Mouse (Mus musculus): ENCODE measurements at regions not wholly inside any gene's neighbourhood (a gene's known extent, or its start where the extent isn't known, plus 50 kb on each side); places are given as distances from the start of the nearest gene placed in this dataset.

DNA sequence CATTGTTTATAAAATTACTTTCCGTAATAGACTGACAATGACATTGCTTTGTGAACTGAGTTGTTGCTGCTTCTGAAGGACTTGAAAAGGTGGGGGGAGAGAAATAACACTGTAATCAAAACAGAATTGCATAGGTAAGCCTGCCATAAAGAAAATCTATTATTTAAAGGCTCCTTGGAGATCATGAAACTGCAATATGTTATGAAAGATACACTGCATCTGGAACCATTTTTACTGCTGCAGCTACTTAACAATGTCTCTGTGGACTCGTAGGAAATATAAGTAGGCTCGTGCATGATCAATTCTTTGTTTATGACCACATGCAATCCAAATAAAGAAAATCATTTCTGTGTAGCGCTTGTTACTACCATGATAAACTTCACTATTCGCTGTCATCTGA is 145.0 kb upstream of the Syt1 start:
- no peak for DNase-seq

DNA sequence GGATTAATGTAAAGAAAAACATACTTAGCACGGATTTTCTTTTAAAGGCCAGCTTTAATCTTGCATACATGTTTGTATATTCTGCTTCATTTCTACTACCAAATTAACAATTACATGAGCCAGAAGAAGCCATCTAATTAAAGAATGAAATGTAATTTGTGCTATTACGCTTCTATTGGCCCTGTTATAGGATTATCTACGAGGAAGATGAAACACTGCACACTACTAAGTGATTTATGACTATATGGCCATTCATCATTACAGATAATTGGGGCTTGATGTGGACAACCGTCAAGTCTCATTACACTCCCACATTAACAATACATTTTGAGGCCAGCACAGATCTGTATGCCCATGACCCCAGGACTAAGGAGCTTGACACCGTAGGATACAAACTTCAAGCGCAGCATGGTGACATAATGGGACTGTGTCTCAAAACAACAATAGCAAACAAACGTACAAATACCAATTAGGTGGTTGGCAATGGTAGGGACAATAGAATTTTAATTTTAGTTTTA is 129.7 kb upstream of the Syt1 start:
- DNase-seq: no peak

DNA sequence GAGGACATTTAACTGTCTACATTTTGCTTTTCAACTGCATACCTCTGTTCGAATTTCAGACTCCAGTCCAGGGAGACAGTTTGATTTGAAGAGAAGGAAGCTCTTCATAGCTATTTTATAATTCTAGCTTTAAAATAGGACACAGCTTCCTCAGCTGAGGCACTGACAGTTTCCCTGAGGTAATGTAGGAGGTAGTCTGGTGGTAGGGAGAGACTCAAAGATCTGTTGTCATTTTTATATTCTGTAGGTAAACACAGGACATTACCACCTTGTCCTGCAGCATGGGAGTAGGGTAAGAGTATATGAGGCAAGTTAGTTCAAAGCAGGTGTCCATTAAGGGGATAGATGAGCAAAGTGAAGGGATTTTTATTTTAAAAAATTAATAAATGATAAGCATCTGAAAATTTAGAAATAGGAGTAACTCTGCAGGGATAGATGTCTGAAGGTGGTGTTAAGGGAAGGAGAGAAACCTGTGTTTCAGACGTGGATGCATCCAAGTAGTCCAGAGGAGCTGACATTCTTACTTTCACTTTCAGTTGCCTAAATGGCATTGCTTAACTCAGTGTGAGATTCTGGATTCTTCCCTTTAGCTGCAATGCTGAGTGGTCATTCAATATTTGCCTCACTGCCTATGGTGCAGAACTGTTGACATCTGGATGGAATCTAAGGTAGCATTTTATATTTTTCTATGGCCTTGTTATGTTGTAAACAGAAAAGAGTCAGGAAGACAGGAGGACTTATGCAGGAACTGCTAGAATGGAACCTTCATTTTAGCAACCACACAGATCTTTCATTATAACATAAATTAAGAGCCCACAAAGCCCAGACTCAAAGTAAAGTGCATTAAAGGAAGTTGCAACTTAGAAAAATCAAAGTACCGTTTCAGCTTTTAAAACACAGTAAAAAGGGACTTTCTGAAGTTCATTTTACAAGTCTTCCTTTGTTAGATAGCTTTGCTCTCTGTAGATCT is 126.3 kb upstream of the Syt1 start:
- DNase-seq: no peak

DNA sequence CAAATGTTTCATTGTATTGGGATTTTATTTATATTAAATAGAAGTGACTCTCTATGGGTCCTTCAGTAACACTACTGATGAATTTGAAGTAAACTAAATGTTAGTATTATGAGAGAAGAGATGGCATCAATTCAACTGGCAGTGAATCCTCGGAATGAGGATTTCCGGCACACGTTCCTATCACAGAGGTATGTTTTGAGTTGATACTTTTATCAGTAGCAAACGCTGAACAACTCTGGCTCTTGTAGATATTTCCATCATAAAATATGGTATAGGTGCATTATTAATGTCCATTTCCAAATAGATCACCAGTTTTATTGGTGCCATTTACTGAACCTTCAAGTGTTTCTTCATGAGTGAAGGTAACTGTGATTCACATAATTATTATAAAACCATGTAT is 123.7 kb upstream of the Syt1 start:
- DNase-seq: no peak

DNA sequence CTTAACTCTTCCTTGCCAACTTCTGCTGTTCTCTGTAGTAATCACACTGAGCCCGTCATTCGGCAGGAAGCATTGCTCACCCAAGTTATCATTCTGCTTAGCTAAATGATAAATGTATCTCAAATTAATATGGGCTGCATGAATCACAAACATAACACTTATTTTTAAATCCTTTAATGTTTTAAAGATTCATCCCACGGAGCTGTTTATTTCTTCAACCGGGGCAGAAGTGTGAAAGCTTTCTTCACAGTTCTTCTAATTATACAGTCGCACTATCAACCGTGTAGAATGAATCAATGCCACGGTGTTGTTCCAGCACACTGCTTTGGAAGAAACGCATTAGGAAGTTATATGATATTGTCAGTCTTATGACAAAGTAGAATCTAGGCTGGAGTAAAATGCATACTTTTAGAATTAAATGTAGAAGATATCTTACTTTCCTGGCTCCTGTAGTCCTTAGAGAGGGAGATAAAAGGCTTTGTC is 121.3 kb upstream of the Syt1 start:
- DNase-seq: no peak

DNA sequence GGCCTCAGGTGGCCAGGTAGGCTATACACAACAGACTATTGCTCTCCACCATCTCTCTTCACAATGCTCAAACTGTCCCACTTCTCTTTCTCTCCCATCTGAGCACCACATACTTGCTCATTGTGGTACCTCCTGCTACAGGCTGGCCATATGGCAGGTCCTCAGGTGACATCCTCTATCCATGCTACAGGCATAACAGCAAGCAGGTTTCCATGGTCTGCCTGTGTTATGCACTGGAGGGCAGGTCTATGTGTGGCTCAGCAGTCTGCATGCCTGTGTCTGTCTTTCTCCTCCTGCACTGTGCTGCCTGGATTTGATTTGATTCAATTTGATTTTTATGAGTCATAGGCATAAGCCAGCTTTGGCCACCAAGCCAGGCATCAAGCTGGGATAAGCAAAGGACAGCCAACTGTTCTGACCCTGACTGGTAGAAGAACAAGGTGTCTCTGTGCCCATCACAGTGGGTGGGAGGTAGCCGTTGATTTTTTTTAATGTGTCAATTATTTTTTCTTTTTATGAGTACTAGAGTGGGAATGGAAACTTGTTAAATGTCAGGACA is 118.8 kb upstream of the Syt1 start:
- DNase-seq: peak; percentile 84 to 92

DNA sequence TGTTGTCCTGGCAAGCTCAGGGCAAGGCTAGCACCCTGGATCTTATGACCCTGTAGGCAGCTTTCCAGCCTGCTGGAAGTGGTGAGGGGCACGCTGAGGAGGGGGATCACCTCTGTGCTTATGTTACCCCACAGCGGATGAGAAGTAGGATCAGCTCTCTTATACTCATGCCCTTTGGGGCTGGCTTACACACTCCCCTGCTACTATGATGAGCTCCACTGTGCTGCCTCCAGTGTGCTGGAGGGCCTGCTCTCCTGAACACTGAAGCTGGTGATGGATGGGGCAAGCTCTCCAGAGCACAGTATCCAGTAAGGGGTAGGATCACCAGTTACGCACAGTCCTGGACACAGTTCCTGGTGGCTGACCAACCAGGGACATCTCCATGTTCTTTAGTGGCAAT is 118.3 kb upstream of the Syt1 start:
- peak in 1 of 2 experiments; percentile 5 for DNase-seq

DNA sequence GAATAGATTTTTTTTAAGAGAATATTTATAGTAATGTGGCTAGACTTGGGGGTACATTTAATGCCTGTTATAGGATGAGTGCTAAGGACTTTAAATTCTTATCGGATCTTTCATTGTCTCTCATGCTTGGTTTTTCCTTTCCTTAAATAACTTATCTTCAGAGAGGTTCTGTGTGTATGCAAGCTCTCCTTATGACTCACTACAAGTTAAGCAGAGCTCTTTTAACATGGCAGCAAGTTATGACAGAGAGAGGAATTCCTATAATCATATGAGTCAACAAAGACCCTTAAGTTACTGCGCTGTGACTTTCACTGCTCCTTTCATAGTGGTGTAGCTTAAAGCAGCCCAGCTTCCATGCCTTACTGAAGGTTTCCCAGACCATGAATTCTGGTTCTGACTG is 115.9 kb upstream of the Syt1 start:
- no peak for DNase-seq

DNA sequence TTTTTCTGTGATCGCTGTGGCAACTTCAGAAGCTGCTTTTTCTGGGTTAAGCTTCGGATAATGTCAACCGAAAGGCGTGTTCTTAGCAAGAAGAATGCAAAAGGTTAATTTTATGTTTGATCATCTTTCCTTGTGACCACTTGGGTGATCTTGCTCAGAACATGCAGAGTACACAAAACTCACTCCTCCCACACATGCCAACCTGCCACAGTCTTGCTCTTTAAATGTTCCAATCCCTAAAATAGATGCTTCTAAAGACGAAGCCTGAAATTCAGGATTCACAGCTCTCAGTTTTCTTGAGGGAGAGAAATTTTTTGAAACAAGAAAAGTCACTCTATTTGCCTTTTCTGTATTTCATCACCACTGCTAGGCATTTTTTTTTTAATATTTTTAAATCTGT is 106.4 kb upstream of the Syt1 start:
- no peak for DNase-seq

DNA sequence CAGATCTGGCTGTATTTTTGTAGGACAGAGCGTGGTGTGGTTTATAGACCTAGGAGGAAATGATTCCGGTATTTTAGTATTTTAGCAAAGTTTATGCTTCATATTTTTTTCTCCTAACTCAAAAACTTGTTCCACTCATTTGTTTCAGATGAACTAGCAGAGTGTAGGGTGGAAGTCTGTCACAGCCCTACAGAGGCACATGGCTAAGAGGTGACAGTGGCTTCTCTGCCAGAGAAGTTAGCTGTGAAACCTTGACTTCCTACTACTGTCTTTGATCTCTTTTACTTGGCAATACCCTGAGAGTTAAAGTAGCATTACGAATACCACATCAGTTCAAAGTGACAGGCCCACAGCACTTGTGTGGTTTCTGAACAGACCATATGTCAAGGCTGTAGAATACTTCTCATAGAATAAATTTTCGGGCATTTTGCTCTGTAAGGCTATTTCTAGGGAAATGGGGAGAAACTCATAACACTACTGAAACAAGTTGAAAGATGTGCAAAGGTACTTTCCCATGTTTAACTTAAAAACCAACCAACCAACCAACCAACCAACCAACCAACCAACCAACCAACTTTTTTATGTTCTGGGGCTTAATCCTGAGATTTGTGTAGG is 104.3 kb upstream of the Syt1 start:
- DNase-seq: no peak

DNA sequence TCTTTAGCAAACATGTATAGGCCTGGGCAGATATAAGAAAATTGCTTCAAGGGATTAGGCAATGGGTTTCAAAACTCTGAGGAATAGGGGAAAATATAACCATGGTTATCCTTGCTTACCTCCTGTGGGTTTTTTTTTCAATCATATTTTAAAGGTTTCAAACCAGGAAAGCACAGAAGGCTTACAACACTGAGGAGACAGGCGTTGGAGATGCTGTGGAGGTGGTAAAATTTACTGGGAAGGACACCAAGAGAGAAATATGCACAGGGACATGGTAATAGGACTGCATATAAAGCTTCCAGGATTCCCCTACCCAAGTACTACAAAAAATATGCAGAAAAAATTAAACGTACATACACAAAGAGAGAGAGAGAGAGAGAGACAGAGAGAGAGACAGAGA is 95.0 kb upstream of the Syt1 start:
- DNase-seq: no peak

DNA sequence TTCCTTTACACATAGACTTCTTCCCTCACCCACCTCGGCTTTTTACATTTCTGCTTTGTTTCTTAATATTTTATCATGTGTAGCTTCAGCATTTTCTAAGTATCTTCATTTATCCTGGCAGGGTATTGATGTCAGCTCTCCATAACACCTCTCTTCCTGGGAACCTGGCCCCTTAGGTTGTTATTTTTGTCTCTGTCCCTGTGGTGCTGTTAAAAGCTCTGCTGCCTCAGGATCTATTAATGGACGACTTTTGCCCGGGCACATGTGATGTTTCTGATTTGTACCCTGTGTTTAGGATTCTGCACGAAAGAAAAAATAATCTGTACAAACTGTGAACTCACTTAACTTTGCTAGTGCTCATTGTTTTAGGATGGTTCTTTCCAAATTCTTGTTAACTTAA is 81.4 kb upstream of the Syt1 start:
- DNase-seq: no peak

DNA sequence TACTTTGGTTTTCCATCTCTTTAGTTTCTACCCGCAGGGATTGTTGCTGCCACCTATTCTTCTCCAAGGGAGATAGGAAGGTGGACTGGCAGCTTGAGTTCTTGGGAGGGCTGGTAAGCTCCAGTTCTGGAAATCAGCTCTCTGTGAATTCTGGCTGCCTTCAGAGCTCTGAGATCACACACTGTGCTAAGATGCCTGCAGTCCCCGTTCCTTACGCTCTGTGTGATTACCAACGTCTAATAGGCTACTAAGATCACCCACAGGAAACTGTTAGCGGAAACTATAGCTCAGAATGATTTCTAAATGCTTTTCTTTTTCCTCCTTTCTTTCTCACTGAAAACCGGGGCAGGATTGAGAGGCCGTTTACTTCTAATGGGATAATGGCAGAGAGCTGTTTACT is 69.0 kb upstream of the Syt1 start:
- DNase-seq: no peak

DNA sequence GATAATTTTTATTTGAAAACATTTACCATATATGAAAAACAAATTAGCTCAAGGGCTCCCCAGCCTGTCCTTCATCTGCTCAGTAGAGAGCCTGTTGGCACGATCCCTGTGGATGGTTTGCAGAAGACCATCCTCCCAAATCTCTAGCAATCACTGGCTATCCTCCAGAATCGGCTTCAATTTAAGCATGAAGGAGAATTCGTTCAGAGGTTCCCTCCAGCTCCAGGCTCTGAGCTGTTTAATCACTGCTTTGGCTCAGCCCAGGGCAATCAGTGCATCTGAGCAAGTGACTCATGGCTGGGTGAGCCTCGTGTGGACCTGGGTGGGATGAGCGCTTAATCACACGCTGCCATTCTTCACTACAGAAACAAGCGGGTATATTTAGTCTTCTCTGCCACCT is 63.4 kb upstream of the Syt1 start:
- DNase-seq: no peak

Data from cerebellum, postnatal 36 days (tissue).